Mouse (Mus musculus) liver, embryonic 15.5 days (tissue): Measurements from ENCODE around the gene Lce3b. TPM values are rescaled to one million over a fixed set of nuclear protein-coding genes. Genes with fewer than 3 reads are reported as not detected.

Experiments used
- ATAC-seq: fragments of 200-750 bp; cut with Nextera tagmentation; 2 replicates; pipeline ENCODE4 v1.8.0; 2017; ENCODE audit warnings: moderate number of reproducible peaks, mild to moderate bottlenecking, moderate library complexity; ENCODE audit not compliant: insufficient read depth
- H3K27ac ChIP-seq: fragments of 300-500 bp; sonication (generic); replicated peaks from 2 replicates; pipeline ENCODE4 v1.5.1; 2015; ENCODE audit warnings: mild to moderate bottlenecking, inconsistent platforms
- H3K27me3 ChIP-seq: fragments of 300-500 bp; sonication (generic); 2 replicates; pipeline ENCODE4 v1.6.1; 2015; ENCODE audit warnings: mild to moderate bottlenecking, inconsistent platforms
- H3K36me3 ChIP-seq: fragments of 300-500 bp; sonication (generic); replicated peaks from 2 replicates; pipeline ENCODE4 v1.6.1; 2015; ENCODE audit warnings: moderate library complexity, mild to moderate bottlenecking, inconsistent platforms
- H3K4me1 ChIP-seq: fragments of 300-500 bp; sonication (generic); replicated peaks from 2 replicates; pipeline ENCODE4 v1.6.1; 2015; ENCODE audit warnings: inconsistent platforms
- H3K4me2 ChIP-seq: fragments of 300-500 bp; sonication (generic); 2 replicates; pipeline ENCODE4 v1.6.1; 2015; ENCODE audit warnings: moderate library complexity, mild to moderate bottlenecking, inconsistent platforms
- H3K4me3 ChIP-seq: fragments of 300-500 bp; sonication (generic); replicated peaks from 2 replicates; pipeline ENCODE4 v1.5.1; 2015; ENCODE audit warnings: mild to moderate bottlenecking, inconsistent platforms
- H3K9ac ChIP-seq: fragments of 300-500 bp; sonication (generic); 2 replicates; pipeline ENCODE4 v1.6.1; 2015; ENCODE audit warnings: moderate library complexity, mild to moderate bottlenecking, inconsistent platforms
- H3K9me3 ChIP-seq: fragments of 300-500 bp; sonication (generic); replicated peaks from 2 replicates; pipeline ENCODE4 v1.6.1; 2016; ENCODE audit warnings: inconsistent platforms
- WGBS: fragments of 180-500 bp; shearing (Covaris S2); methylation state at CpG from one replicate; pipeline ENCODE4 v1.1.7; 2015; ENCODE audit warnings: mixed read lengths; ENCODE audit not compliant: insufficient replicate concordance; 5-methylcytosine and 5-hydroxymethylcytosine counted together
- polyA plus RNA-seq: library from polyadenylated mRNA; unstranded; fragments of >200 nt; fragmentation: Nextera tagmentation; extraction: Ambion mirVana; gene quantifications from 2 replicates; pipeline ENCODE4 v1.2.1, GENCODE M21; 2015

The Lce3b gene
- not detected in 2 replicates for polyA plus RNA-seq

- WGBS = 37% methylated on average over 2 of the region's 2 CpGs
- no peaks in the 10 kb centered on the region for H3K36me3 ChIP-seq
- no peak for ATAC-seq
- H3K27ac ChIP-seq = no peak within 1 kb of the TSS
- H3K4me2 ChIP-seq = no peak within 1 kb of the TSS
- no peaks in the 10 kb centered on the region for H3K4me1 ChIP-seq
- no peak within 1 kb of the TSS for H3K9ac ChIP-seq
- H3K9me3 ChIP-seq = no peaks in the 10 kb centered on the region
- H3K27me3 ChIP-seq = no peaks in the 10 kb centered on the region
- no peak within 1 kb of the TSS for H3K4me3 ChIP-seq
Measured at GRCm38 (mm10) chr3:92932679-92933078, at the start of gene Lce3b. Lce3b (plus strand) TSS chr3:92932979.

- no peak for ATAC-seq
- WGBS = 49% methylated on average over 3 of the region's 3 CpGs
Measured at GRCm38 (mm10) chr3:92894063-92894462, 38.7 kb upstream of the Lce3b start.

GRCm38 (mm10) chr3:92894489-92894888, 38.3 kb upstream of the Lce3b start:
- no peak for ATAC-seq
- no peak overlapping the region for H3K27ac ChIP-seq

More at GRCm38 (mm10) chr3:92894063-92894462, 38.7 kb upstream of the Lce3b start:
- no peaks in the 10 kb centered on the region for H3K4me1 ChIP-seq
- H3K27ac ChIP-seq = no peak overlapping the region
- no peak overlapping the region for H3K9ac ChIP-seq
- no peak overlapping the region for H3K4me2 ChIP-seq
- H3K36me3 ChIP-seq = no peaks in the 10 kb centered on the region
- no peaks in the 10 kb centered on the region for H3K9me3 ChIP-seq
- H3K4me3 ChIP-seq = no peak overlapping the region
- H3K27me3 ChIP-seq = no peaks in the 10 kb centered on the region

GRCm38 (mm10) chr3:92902992-92903391, 29.8 kb upstream of the Lce3b start:
- Histone ChIP-seq H3K4me3 (no peak overlapping the region), H3K4me2 (no peak overlapping the region), H3K4me1 (no peaks in the 10 kb centered on the region), H3K9ac (no peak overlapping the region), H3K36me3 (no peaks in the 10 kb centered on the region), H3K27me3 (no peaks in the 10 kb centered on the region), H3K27ac (no peak overlapping the region), H3K9me3 (no peaks in the 10 kb centered on the region)
- 12% methylated on average over 3 of the region's 3 CpGs for WGBS
- no peak for ATAC-seq

More at GRCm38 (mm10) chr3:92894489-92894888, 38.3 kb upstream of the Lce3b start:
- Histone ChIP-seq H3K9ac (no peak overlapping the region), H3K4me2 (no peak overlapping the region), H3K36me3 (no peaks in the 10 kb centered on the region), H3K4me1 (no peaks in the 10 kb centered on the region), H3K4me3 (no peak overlapping the region), H3K27me3 (no peaks in the 10 kb centered on the region), H3K9me3 (no peaks in the 10 kb centered on the region)
- WGBS = 26% methylated on average over 1 of the region's 1 CpGs

- H3K9me3 ChIP-seq = no peaks in the 10 kb centered on the region
- H3K4me3 ChIP-seq = no peak overlapping the region
- H3K27ac ChIP-seq = no peak overlapping the region
- no peaks in the 10 kb centered on the region for H3K27me3 ChIP-seq
- H3K9ac ChIP-seq = no peak overlapping the region
- no peaks in the 10 kb centered on the region for H3K4me1 ChIP-seq
- no peak for ATAC-seq
- 20% methylated on average over 4 of the region's 4 CpGs for WGBS
- no peaks in the 10 kb centered on the region for H3K36me3 ChIP-seq
- H3K4me2 ChIP-seq = no peak overlapping the region
Measured at GRCm38 (mm10) chr3:92903640-92904039, 29.1 kb upstream of the Lce3b start.

GRCm38 (mm10) chr3:92905182-92905581, 27.6 kb upstream of the Lce3b start:
- no peak overlapping the region for H3K27ac ChIP-seq
- H3K9me3 ChIP-seq = no peaks in the 10 kb centered on the region
- no peak for ATAC-seq
- no peak overlapping the region for H3K4me2 ChIP-seq
- WGBS = 36% methylated on average over 3 of the region's 3 CpGs
- H3K36me3 ChIP-seq = no peaks in the 10 kb centered on the region
- H3K27me3 ChIP-seq = no peaks in the 10 kb centered on the region
- no peaks in the 10 kb centered on the region for H3K4me1 ChIP-seq
- no peak overlapping the region for H3K4me3 ChIP-seq
- no peak overlapping the region for H3K9ac ChIP-seq

GRCm38 (mm10) chr3:92907571-92907970, 25.2 kb upstream of the Lce3b start:
- Histone ChIP-seq H3K36me3 (no peaks in the 10 kb centered on the region), H3K9me3 (no peaks in the 10 kb centered on the region), H3K27me3 (no peaks in the 10 kb centered on the region), H3K9ac (no peak overlapping the region), H3K4me1 (no peaks in the 10 kb centered on the region), H3K27ac (no peak overlapping the region), H3K4me3 (no peak overlapping the region), H3K4me2 (no peak overlapping the region)
- ATAC-seq = no peak
- WGBS = 18% methylated on average over 4 of the region's 4 CpGs

GRCm38 (mm10) chr3:92920364-92920763, 12.4 kb upstream of the Lce3b start:
- Histone ChIP-seq H3K4me3 (no peak overlapping the region), H3K36me3 (no peaks in the 10 kb centered on the region), H3K27me3 (no peaks in the 10 kb centered on the region), H3K27ac (no peak overlapping the region), H3K4me1 (no peaks in the 10 kb centered on the region), H3K4me2 (no peak overlapping the region), H3K9ac (no peak overlapping the region), H3K9me3 (no peaks in the 10 kb centered on the region)
- ATAC-seq = no peak
- 41% methylated on average over 4 of the region's 4 CpGs for WGBS

GRCm38 (mm10) chr3:92926130-92926529, 6.6 kb upstream of the Lce3b start, which contains the start of gene Lce3a:
Lce3a (minus strand) TSS chr3:92926230.
- H3K9ac ChIP-seq = no peak within 1 kb of the TSS
- no peak for ATAC-seq
- H3K9me3 ChIP-seq = no peaks in the 10 kb centered on the region
- H3K4me3 ChIP-seq = no peak within 1 kb of the TSS
- H3K36me3 ChIP-seq = no peaks in the 10 kb centered on the region
- WGBS = 32% methylated on average over 2 of the region's 2 CpGs
- no peaks in the 10 kb centered on the region for H3K27me3 ChIP-seq
- H3K4me2 ChIP-seq = no peak within 1 kb of the TSS
- no peaks in the 10 kb centered on the region for H3K4me1 ChIP-seq
- H3K27ac ChIP-seq = no peak within 1 kb of the TSS

- H3K4me3 ChIP-seq = no peak within 1 kb of the TSS
- H3K27me3 ChIP-seq = no peaks in the 10 kb centered on the region
- no peaks in the 10 kb centered on the region for H3K9me3 ChIP-seq
- no peaks in the 10 kb centered on the region for H3K4me1 ChIP-seq
- 52% methylated on average over 1 of the region's 1 CpGs for WGBS
- no peak within 1 kb of the TSS for H3K4me2 ChIP-seq
- H3K9ac ChIP-seq = no peak within 1 kb of the TSS
- ATAC-seq = no peak
- H3K27ac ChIP-seq = no peak within 1 kb of the TSS
- no peaks in the 10 kb centered on the region for H3K36me3 ChIP-seq
Measured at GRCm38 (mm10) chr3:92944186-92944585, 11.4 kb downstream of the Lce3b start, which contains the start of gene Lce3c. Lce3c (plus strand) TSS chr3:92944486.

- WGBS = 54% methylated on average over 1 of the region's 1 CpGs
Measured at GRCm38 (mm10) chr3:92957090-92957489, 24.3 kb downstream of the Lce3b start, which contains the start of gene Lce3d. Lce3d (plus strand) TSS chr3:92957390.

GRCm38 (mm10) chr3:92966761-92967160, 34.0 kb downstream of the Lce3b start, which contains the start of gene Lce3e:
Lce3e (plus strand) TSS chr3:92967061.
- WGBS = 63% methylated on average over 2 of the region's 2 CpGs

More at GRCm38 (mm10) chr3:92957090-92957489, 24.3 kb downstream of the Lce3b start, which contains the start of gene Lce3d:
- H3K27me3 ChIP-seq = no peaks in the 10 kb centered on the region
- H3K4me1 ChIP-seq = no peaks in the 10 kb centered on the region
- no peak within 1 kb of the TSS for H3K27ac ChIP-seq
- ATAC-seq = no peak
- H3K9ac ChIP-seq = no peak within 1 kb of the TSS
- no peak within 1 kb of the TSS for H3K4me3 ChIP-seq
- H3K9me3 ChIP-seq = no peaks in the 10 kb centered on the region
- no peak within 1 kb of the TSS for H3K4me2 ChIP-seq
- H3K36me3 ChIP-seq = no peaks in the 10 kb centered on the region

More at GRCm38 (mm10) chr3:92966761-92967160, 34.0 kb downstream of the Lce3b start, which contains the start of gene Lce3e:
- H3K4me2 ChIP-seq = no peak within 1 kb of the TSS
- no peaks in the 10 kb centered on the region for H3K27me3 ChIP-seq
- no peaks in the 10 kb centered on the region for H3K36me3 ChIP-seq
- H3K9ac ChIP-seq = no peak within 1 kb of the TSS
- no peaks in the 10 kb centered on the region for H3K9me3 ChIP-seq
- ATAC-seq = no peak
- no peak within 1 kb of the TSS for H3K27ac ChIP-seq
- no peak within 1 kb of the TSS for H3K4me3 ChIP-seq
- H3K4me1 ChIP-seq = no peaks in the 10 kb centered on the region
